Comparison of ENCODE assay signal across 9 mouse cellular contexts in genomic region chr3:53033448-53033847, GRCm38 (mm10). TPM values are rescaled to one million over a fixed set of nuclear protein-coding genes. Genes with fewer than 3 reads are reported as not detected.
DNase-seq lines count a peak whose midpoint lies in the region; ATAC-seq and TF ChIP-seq lines count a peak whose summit lies in the region.
"Had no signal": no experiment of that assay in that cellular context is flagged by ENCODE, and none has a peak within 500 bp of the region (broad histone marks: within the 10 kb centered on the region; RNA-seq: fewer than 3 reads in every experiment).

No protein-coding gene starts in this region.

- H3K27ac ChIP-seq in layer of hippocampus, adult 2 months: no peak overlapping the region
- H3K27ac ChIP-seq: lung, embryonic 15.5 days had no signal

- TF ChIP-seq CTCF in layer of hippocampus, adult 2 months (conservative IDR thresholded peaks at IDR 0.05): peak; percentile 78

- ATAC-seq in common myeloid progenitor, adult 5-6 weeks (replicated peaks; ENCODE audit: low read depth, poor library complexity, severe bottlenecking): peak; percentile 45; the same call in 1 of the 2 replicates
- no peak for ATAC-seq in erythroblast, adult 5-6 weeks (replicated peaks; ENCODE audit: low FRiP score, poor library complexity, severe bottlenecking)

- no peak overlapping the region for H3K4me3 ChIP-seq in layer of hippocampus, adult 2 months
- H3K4me3 ChIP-seq: lung, embryonic 15.5 days had no signal

- DNase-seq in adrenal gland, postnatal 10 days: peak; percentile 18
- no peak for DNase-seq in adrenal gland, postnatal 25 days
- no peak for DNase-seq in layer of hippocampus, adult 2 months (ENCODE audit: low spot score in 2 of 2)
- DNase-seq in layer of hippocampus, adult 9-10 months (ENCODE audit: low spot score): no peak
- peak; percentile 29 for DNase-seq in lung, postnatal 25 days (ENCODE audit: low spot score)
- DNase-seq in layer of hippocampus, adult 11-12 months (ENCODE audit: low spot score): no peak

RNA-seq across cellular contexts. Expression of gene Lhfp, which starts 7.9 kb away (rescaled TPM):
- 10 to 100 TPM; 24.4 to 28.7 TPM for total RNA-seq in adrenal gland, postnatal 10 days (2021)
- 19.1 and 20.4 TPM in 2 replicates for total RNA-seq in adrenal gland, postnatal 25 days (2021)
- 10 to 100 TPM; 19.1 to 20.4 TPM for total RNA-seq in layer of hippocampus, adult 2 months (2021)
- total RNA-seq in common myeloid progenitor, adult 5-6 weeks (2017): 1.9 TPM in 1 of 2 replicates, not detected in the other
- total RNA-seq in erythroblast, adult 5-6 weeks (2015; ENCODE audit: low replicate concordance): 2.1 TPM in 1 of 2 replicates, not detected in the other
- total RNA-seq in erythroblast, adult 5-6 weeks (2017; ENCODE audit: low replicate concordance): 0.34 TPM in 1 of 2 replicates, not detected in the other

RNA-seq across cellular contexts. Expression of gene Cog6, which starts 16.4 kb away (rescaled TPM):
- total RNA-seq in adrenal gland, postnatal 10 days (2021): 10 to 100 TPM; 33.8 to 40.6 TPM
- total RNA-seq in adrenal gland, postnatal 25 days (2021): 33.5 and 39.0 TPM in 2 replicates
- total RNA-seq in layer of hippocampus, adult 2 months (2021): 10 to 100 TPM; 37.7 to 42.4 TPM
- 18.2 and 19.5 TPM in 2 replicates for total RNA-seq in common myeloid progenitor, adult 5-6 weeks (2017)
- 4.4 and 9.6 TPM in 2 replicates for total RNA-seq in erythroblast, adult 5-6 weeks (2015; ENCODE audit: low replicate concordance)
- 6.5 and 9.1 TPM in 2 replicates for total RNA-seq in erythroblast, adult 5-6 weeks (2017; ENCODE audit: low replicate concordance)

Comparison
In these comparisons a context has a peak if more than half of its experiments do, and no peak if none do; other contexts are left out.
1. DNase-seq: peak in adrenal gland, postnatal 10 days (single experiment) and lung, postnatal 25 days (single experiment); none in adrenal gland, postnatal 25 days (single experiment), layer of hippocampus, adult 2 months (0 of 2), layer of hippocampus, adult 9-10 months (single experiment) and layer of hippocampus, adult 11-12 months (single experiment).